Mouse (Mus musculus): ENCODE results near the gene Tppp2. TPM values are rescaled to one million over a fixed set of nuclear protein-coding genes. Genes with fewer than 3 reads are reported as not detected.
A peak's percentile ranks its signal among the peaks of the same experiment; 100 is the strongest.

Gene Tppp2
- polyA plus RNA-seq, 1 experiment from 2014 or later = not detected

- ATAC-seq = no peak
- no peak within 1 kb of the TSS for H3K4me2 ChIP-seq (ENCODE audit: low read depth, low read length)
- H3K9me3 ChIP-seq (ENCODE audit: control insufficient read depth, low read length) = no peaks in the 10 kb centered on the region
- 92% methylated on average over 9 of the region's 9 CpGs for WGBS
- no peak within 1 kb of the TSS for H3K4me3 ChIP-seq (ENCODE audit: low read length)
- peaks cover 27% of the 10 kb centered on the region for H3K36me3 ChIP-seq (ENCODE audit: control insufficient read depth, insufficient read depth, low read length)
- no peak within 1 kb of the TSS for H3K9ac ChIP-seq (ENCODE audit: low read depth, low read length)
- peaks cover 7% of the 10 kb centered on the region; the same call in 1 of the 2 replicates for H3K4me1 ChIP-seq (ENCODE audit: control insufficient read depth, insufficient read depth, low read length)
- H3K27ac ChIP-seq (ENCODE audit: low read length) = no peak within 1 kb of the TSS
- no peaks in the 10 kb centered on the region for H3K27me3 ChIP-seq (replicated peaks; ENCODE audit: control insufficient read depth, insufficient read depth, low read length)
These were observed 25.9 kb upstream of the Tppp2 start, which contains the start of gene Slc39a2 for GRCm38 (mm10) chr14:51892191-51892939. Gene Slc39a2, plus strand, starts transcription at chr14:51892889.

GRCm38 (mm10) chr14:51893094-51893794 lies 25.0 kb upstream of the Tppp2 start:
- peak; percentile 51; the same call in 1 of the 2 replicates for ATAC-seq
- Histone ChIP-seq H3K9me3 (ENCODE audit: control insufficient read depth, low read length) (no peaks in the 10 kb centered on the region), H3K36me3 (ENCODE audit: control insufficient read depth, insufficient read depth, low read length) (peaks cover 22% of the 10 kb centered on the region), H3K9ac (ENCODE audit: low read depth, low read length) (no peak overlapping the region), H3K4me1 (ENCODE audit: control insufficient read depth, insufficient read depth, low read length) (peaks cover 7% of the 10 kb centered on the region; the same call in 1 of the 2 replicates), H3K4me3 (ENCODE audit: low read length) (no peak overlapping the region), H3K27me3 (replicated peaks; ENCODE audit: control insufficient read depth, insufficient read depth, low read length) (no peaks in the 10 kb centered on the region), H3K27ac (ENCODE audit: low read length) (no peak overlapping the region), H3K4me2 (ENCODE audit: low read depth, low read length) (no peak overlapping the region)
- 35% methylated on average over 10 of the region's 10 CpGs for WGBS

DNA sequence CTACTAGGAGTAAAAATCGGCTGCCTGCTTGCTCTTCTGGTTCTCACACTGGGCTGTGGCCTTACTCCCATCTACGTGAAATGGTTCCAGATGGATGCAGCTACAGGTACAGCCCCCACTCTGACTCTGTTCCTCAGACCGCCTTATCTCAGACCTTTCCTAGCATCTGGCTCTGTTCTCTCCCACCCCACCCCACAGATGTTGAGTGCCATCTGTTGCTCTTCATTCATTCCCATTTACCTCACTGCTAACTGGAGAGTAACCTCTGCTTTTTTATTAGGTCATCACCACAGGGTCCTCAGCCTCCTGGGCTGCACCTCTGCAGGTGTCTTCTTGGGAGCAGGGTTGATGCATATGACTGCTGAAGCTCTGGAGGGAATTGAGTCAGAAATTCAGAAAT lies 24.4 kb upstream of the Tppp2 start:
- H3K4me3 ChIP-seq (ENCODE audit: low read length) = no peak overlapping the region
- H3K4me1 ChIP-seq (ENCODE audit: control insufficient read depth, insufficient read depth, low read length) = peaks cover 7% of the 10 kb centered on the region; the same call in 1 of the 2 replicates
- peaks cover 22% of the 10 kb centered on the region for H3K36me3 ChIP-seq (ENCODE audit: control insufficient read depth, insufficient read depth, low read length)
- WGBS = 54% methylated on average over 3 of the region's 3 CpGs
- H3K27me3 ChIP-seq (replicated peaks; ENCODE audit: control insufficient read depth, insufficient read depth, low read length) = no peaks in the 10 kb centered on the region
- no peak for ATAC-seq
- H3K9ac ChIP-seq (ENCODE audit: low read depth, low read length) = no peak overlapping the region
- no peak overlapping the region for H3K4me2 ChIP-seq (ENCODE audit: low read depth, low read length)
- no peaks in the 10 kb centered on the region for H3K9me3 ChIP-seq (ENCODE audit: control insufficient read depth, low read length)
- no peak overlapping the region for H3K27ac ChIP-seq (ENCODE audit: low read length)

DNA sequence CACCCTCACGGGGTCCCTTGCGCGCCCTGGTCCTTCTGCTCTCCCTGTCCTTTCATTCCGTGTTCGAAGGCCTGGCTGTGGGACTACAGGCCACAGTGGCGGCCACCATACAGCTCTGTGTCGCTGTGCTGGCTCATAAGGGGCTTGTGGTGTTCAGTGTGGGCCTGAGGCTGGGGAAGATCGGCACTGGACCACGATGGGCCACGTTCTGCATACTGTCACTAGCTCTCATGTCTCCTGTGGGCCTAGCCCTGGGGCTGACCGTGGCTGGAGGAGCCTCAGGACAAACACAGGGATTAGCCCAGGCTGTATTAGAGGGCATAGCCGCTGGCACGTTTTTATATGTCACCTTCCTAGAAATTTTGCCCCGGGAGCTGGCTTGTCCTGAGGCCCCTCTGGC lies 23.2 kb upstream of the Tppp2 start:
- Histone ChIP-seq H3K27ac (ENCODE audit: low read length) (no peak overlapping the region), H3K4me2 (ENCODE audit: low read depth, low read length) (no peak overlapping the region), H3K9ac (ENCODE audit: low read depth, low read length) (no peak overlapping the region), H3K36me3 (ENCODE audit: control insufficient read depth, insufficient read depth, low read length) (peaks cover 13% of the 10 kb centered on the region), H3K9me3 (ENCODE audit: control insufficient read depth, low read length) (no peaks in the 10 kb centered on the region), H3K4me3 (ENCODE audit: low read length) (no peak overlapping the region), H3K4me1 (ENCODE audit: control insufficient read depth, insufficient read depth, low read length) (peaks cover 7% of the 10 kb centered on the region; the same call in 1 of the 2 replicates), H3K27me3 (replicated peaks; ENCODE audit: control insufficient read depth, insufficient read depth, low read length) (no peaks in the 10 kb centered on the region)
- WGBS = 73% methylated on average over 14 of the region's 14 CpGs
- ATAC-seq = no peak

GRCm38 (mm10) chr14:51896019-51896418 lies 22.2 kb upstream of the Tppp2 start:
- WGBS = 57% methylated on average over 6 of the region's 6 CpGs
- ATAC-seq = peak; percentile 61
- no peak overlapping the region for H3K4me3 ChIP-seq (ENCODE audit: low read length)

GRCm38 (mm10) chr14:51896539-51897170 lies 21.6 kb upstream of the Tppp2 start:
- 59% methylated on average over 8 of the region's 8 CpGs for WGBS
- H3K4me2 ChIP-seq (ENCODE audit: low read depth, low read length) = no peak overlapping the region
- peaks cover 7% of the 10 kb centered on the region; the same call in 1 of the 2 replicates for H3K4me1 ChIP-seq (ENCODE audit: control insufficient read depth, insufficient read depth, low read length)
- H3K4me3 ChIP-seq (ENCODE audit: low read length) = no peak overlapping the region
- H3K27me3 ChIP-seq (replicated peaks; ENCODE audit: control insufficient read depth, insufficient read depth, low read length) = no peaks in the 10 kb centered on the region
- peak; percentile 66 for ATAC-seq
- peaks cover 2% of the 10 kb centered on the region; the same call in 1 of the 2 replicates for H3K36me3 ChIP-seq (ENCODE audit: control insufficient read depth, insufficient read depth, low read length)
- no peaks in the 10 kb centered on the region for H3K9me3 ChIP-seq (ENCODE audit: control insufficient read depth, low read length)
- H3K27ac ChIP-seq (ENCODE audit: low read length) = no peak overlapping the region
- no peak overlapping the region for H3K9ac ChIP-seq (ENCODE audit: low read depth, low read length)

More at GRCm38 (mm10) chr14:51896019-51896418, 22.2 kb upstream of the Tppp2 start:
- H3K36me3 ChIP-seq (ENCODE audit: control insufficient read depth, insufficient read depth, low read length) = peaks cover 8% of the 10 kb centered on the region
- H3K9ac ChIP-seq (ENCODE audit: low read depth, low read length) = no peak overlapping the region
- no peak overlapping the region for H3K4me2 ChIP-seq (ENCODE audit: low read depth, low read length)
- H3K4me1 ChIP-seq (ENCODE audit: control insufficient read depth, insufficient read depth, low read length) = peaks cover 7% of the 10 kb centered on the region; the same call in 1 of the 2 replicates
- no peaks in the 10 kb centered on the region for H3K27me3 ChIP-seq (replicated peaks; ENCODE audit: control insufficient read depth, insufficient read depth, low read length)
- no peak overlapping the region for H3K27ac ChIP-seq (ENCODE audit: low read length)
- no peaks in the 10 kb centered on the region for H3K9me3 ChIP-seq (ENCODE audit: control insufficient read depth, low read length)

DNA sequence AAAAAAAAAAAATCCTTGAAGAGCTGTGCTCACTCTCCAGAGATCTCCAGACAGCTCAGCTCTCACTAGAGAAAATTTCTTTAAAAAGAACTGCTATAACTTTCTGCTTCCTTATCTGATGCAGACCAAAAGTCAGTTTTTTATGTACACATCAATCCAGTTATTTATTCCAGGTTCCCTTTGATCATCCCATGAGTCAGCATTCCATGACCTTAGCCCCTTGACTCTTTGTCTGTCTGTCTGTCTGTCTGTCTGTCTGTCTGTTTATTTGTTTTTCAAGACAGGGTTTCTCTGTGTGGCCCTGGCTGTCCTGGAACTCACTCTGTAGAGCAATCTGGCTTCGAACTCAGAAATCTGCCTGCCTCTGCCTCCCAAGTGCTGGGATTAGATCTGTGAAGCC lies 18.9 kb upstream of the Tppp2 start:
- WGBS = 97% methylated on average over 1 of the region's 1 CpGs
- Histone ChIP-seq H3K4me2 (ENCODE audit: low read depth, low read length) (no peak overlapping the region), H3K9ac (ENCODE audit: low read depth, low read length) (no peak overlapping the region), H3K9me3 (ENCODE audit: control insufficient read depth, low read length) (no peaks in the 10 kb centered on the region), H3K4me1 (ENCODE audit: control insufficient read depth, insufficient read depth, low read length) (peaks cover 12% of the 10 kb centered on the region), H3K36me3 (ENCODE audit: control insufficient read depth, insufficient read depth, low read length) (no peaks in the 10 kb centered on the region), H3K27me3 (replicated peaks; ENCODE audit: control insufficient read depth, insufficient read depth, low read length) (no peaks in the 10 kb centered on the region), H3K4me3 (ENCODE audit: low read length) (no peak overlapping the region), H3K27ac (ENCODE audit: low read length) (no peak overlapping the region)
- ATAC-seq = no peak

DNA sequence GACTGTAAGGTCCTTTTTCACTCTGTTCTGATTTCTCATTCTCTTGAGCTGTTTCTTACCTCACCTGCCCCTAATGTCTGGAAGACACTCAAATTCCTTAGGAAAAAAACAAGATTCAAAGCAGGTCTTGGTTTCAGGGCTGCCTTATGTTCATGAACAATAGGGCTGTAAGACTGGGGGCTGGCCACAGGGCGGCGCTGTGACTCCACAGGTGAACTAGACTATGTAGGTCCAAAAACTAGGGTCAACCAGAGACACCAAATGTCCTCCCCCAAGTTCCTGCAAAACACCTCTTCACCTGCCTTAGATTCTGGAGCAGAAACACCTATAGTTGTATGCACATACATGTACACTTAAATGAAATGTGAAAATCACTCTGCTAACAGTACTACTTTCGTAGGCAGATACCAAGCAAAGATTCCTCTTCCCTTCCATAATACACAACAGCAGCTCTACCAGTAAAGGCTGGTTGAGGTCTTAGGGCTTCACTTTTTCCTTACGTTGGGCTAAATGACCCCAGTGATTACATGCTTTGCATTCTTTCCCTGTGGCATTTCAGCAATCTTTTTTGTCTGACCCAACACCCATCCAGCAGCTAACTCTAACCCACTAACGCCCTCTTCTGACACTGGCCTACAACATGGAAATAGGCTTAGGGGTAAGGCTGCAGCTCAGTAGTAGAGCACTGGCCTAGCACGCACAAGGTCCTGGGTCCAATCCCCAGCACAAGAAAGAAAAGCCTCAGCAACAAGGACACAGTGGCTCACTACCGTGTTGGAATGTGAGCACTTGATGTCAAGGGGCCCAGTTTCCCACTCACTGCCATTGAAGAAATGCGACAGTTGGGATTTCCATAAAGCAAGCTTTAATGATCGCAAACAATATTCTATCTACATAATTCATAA lies 15.2 kb upstream of the Tppp2 start:
- ATAC-seq = peak; percentile 51; the same call in 1 of the 2 replicates
- no peaks in the 10 kb centered on the region for H3K36me3 ChIP-seq (ENCODE audit: control insufficient read depth, insufficient read depth, low read length)
- H3K4me3 ChIP-seq (ENCODE audit: low read length) = no peak overlapping the region
- H3K9ac ChIP-seq (ENCODE audit: low read depth, low read length) = no peak overlapping the region
- no peaks in the 10 kb centered on the region for H3K27me3 ChIP-seq (replicated peaks; ENCODE audit: control insufficient read depth, insufficient read depth, low read length)
- peaks cover 5% of the 10 kb centered on the region for H3K4me1 ChIP-seq (ENCODE audit: control insufficient read depth, insufficient read depth, low read length)
- WGBS = 56% methylated on average over 9 of the region's 9 CpGs
- no peak overlapping the region; the same call in 1 of the 2 replicates for H3K27ac ChIP-seq (ENCODE audit: low read length)
- H3K4me2 ChIP-seq (ENCODE audit: low read depth, low read length) = no peak overlapping the region
- no peaks in the 10 kb centered on the region for H3K9me3 ChIP-seq (ENCODE audit: control insufficient read depth, low read length)
